Mouse (Mus musculus): ENCODE data around the gene Arid2.
"Not testable (repeated sequence)": the region's sequence is repeated elsewhere in the genome, so short reads cannot be mapped to it uniquely, and the experiment has no call there.

DNA sequence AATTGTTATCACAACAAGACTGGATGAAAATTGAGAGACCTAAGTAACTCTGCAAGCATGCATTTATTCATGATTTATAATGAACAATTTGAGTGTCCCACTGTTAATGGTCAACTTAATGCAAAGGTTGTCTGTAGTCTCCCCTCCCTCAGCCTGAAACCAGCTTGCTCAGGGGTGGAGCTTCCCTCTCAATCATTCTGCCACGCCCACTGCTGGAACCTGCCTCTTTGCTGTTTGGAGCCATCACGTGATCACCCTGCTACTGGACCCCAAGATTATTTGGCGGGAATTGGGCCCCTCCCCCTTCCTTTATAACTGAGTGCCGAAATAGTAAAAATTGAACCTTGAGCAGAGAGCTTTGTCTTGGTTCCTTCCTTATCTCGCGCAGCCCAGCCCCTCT, 154.2 kb downstream of the Arid2 start:
- not testable (repeated sequence) for TF ChIP-seq TAL1, GATA1 (IDR thresholded peaks at IDR 0.05; ENCODE audit: low read length)
